Mouse (Mus musculus) C2C12 (cell line): ENCODE measurements around the gene Eif4e3. TPM values are rescaled to one million over a fixed set of nuclear protein-coding genes. Genes with fewer than 3 reads are reported as not detected.
A peak's percentile ranks its signal among the peaks of the same experiment; 100 is the strongest.

Experiments used
- H3K27me3 ChIP-seq: one replicate; pipeline ENCODE4 v1.6.1; 2011; ENCODE audit not compliant: control insufficient read depth, insufficient read depth, insufficient read length
- H3K36me3 ChIP-seq: one replicate; pipeline ENCODE4 v1.6.1; 2011; ENCODE audit not compliant: control insufficient read depth, insufficient read depth
- H3K4me3 ChIP-seq: one replicate; pipeline ENCODE4 v1.5.1; 2011; ENCODE audit warnings: mild to moderate bottlenecking, control low read depth; ENCODE audit not compliant: poor library complexity, insufficient read depth, severe bottlenecking
- H3K79me2 ChIP-seq: one replicate; pipeline ENCODE4 v1.6.1; 2011; ENCODE audit not compliant: control insufficient read depth, insufficient read depth
- H3K79me3 ChIP-seq: one replicate; pipeline ENCODE4 v1.6.1; 2011; ENCODE audit warnings: low read depth, control low read depth
- H3ac ChIP-seq: one replicate; pipeline ENCODE3; 2011; ENCODE audit warnings: low read depth; ENCODE audit not compliant: control insufficient read depth, insufficient read length
- CEBPB ChIP-seq: IDR thresholded peaks from one replicate; pipeline ENCODE4 v1.6.1; 2011; ENCODE audit warnings: low read depth, mild to moderate bottlenecking, control low read depth, moderate library complexity
- CTCF ChIP-seq: IDR thresholded peaks from one replicate; pipeline ENCODE4 v1.5.1; 2011; ENCODE audit not compliant: control insufficient read depth, insufficient read depth, insufficient read length
- FOSL1 ChIP-seq: IDR thresholded peaks from one replicate; pipeline ENCODE4 v1.8.0; 2011; ENCODE audit warnings: mild to moderate bottlenecking, low read length; ENCODE audit not compliant: poor library complexity, insufficient read depth, severe bottlenecking
- MAX ChIP-seq: IDR thresholded peaks from one replicate; pipeline ENCODE4 v1.6.1; 2011; ENCODE audit warnings: mild to moderate bottlenecking, control low read depth
- MYOD1 ChIP-seq: IDR thresholded peaks from one replicate; pipeline ENCODE4 v1.6.1; 2011; ENCODE audit warnings: low read depth; ENCODE audit not compliant: control insufficient read depth, insufficient read length
- MYOG ChIP-seq: IDR thresholded peaks from one replicate; pipeline ENCODE4 v1.6.1; 2011; ENCODE audit not compliant: control insufficient read depth, insufficient read length; ENCODE audit errors: extremely low read depth
- USF1 ChIP-seq: IDR thresholded peaks from one replicate; pipeline ENCODE4 v1.6.1; 2011; ENCODE audit warnings: low read depth, mild to moderate bottlenecking, control low read depth, moderate library complexity
- polyA plus RNA-seq: library from polyadenylated mRNA; unstranded; fragments of >200 nt; fragmentation: generic; extraction: Trizol; gene quantifications from one replicate; pipeline ENCODE4 v1.2.1, GENCODE M21; 2012; ENCODE audit warnings: missing spikeins

The Eif4e3 gene
- polyA plus RNA-seq, 1 experiment, result 5.9 TPM

- Histone ChIP-seq H3ac (no peak overlapping the region), H3K79me3 (no peaks in the 10 kb centered on the region), H3K36me3 (no peaks in the 10 kb centered on the region), H3K79me2 (no peaks in the 10 kb centered on the region), H3K27me3 (no peaks in the 10 kb centered on the region), H3K4me3 (no peak overlapping the region)
- TF ChIP-seq CTCF, result peak; percentile 4
- TF ChIP-seq CEBPB, result no peak
Measured at GRCm38 (mm10) chr6:99600168-99600793, 66.3 kb downstream of the Eif4e3 start.

GRCm38 (mm10) chr6:99599651-99600050 lies 66.9 kb downstream of the Eif4e3 start:
- Histone ChIP-seq H3ac (no peak overlapping the region), H3K79me3 (no peaks in the 10 kb centered on the region), H3K4me3 (no peak overlapping the region), H3K36me3 (no peaks in the 10 kb centered on the region), H3K27me3 (no peaks in the 10 kb centered on the region), H3K79me2 (no peaks in the 10 kb centered on the region)
- TF ChIP-seq CEBPB, result no peak
- TF ChIP-seq FOSL1, result no peak
- TF ChIP-seq MYOD1, result peak; percentile 22
- TF ChIP-seq CTCF, result no peak

GRCm38 (mm10) chr6:99599229-99599628 lies 67.3 kb downstream of the Eif4e3 start:
- H3K79me3 ChIP-seq, result no peaks in the 10 kb centered on the region
- no peaks in the 10 kb centered on the region for H3K27me3 ChIP-seq
- H3ac ChIP-seq, result no peak overlapping the region
- H3K79me2 ChIP-seq, result no peaks in the 10 kb centered on the region
- H3K36me3 ChIP-seq, result no peaks in the 10 kb centered on the region
- H3K4me3 ChIP-seq, result no peak overlapping the region
- TF ChIP-seq CEBPB, result no peak
- TF ChIP-seq CTCF, result no peak
- no peak for TF ChIP-seq MYOD1
- no peak for TF ChIP-seq FOSL1
- TF ChIP-seq MYOG, result no peak
- TF ChIP-seq MAX, result no peak
- no peak for TF ChIP-seq USF1

- no peak overlapping the region for H3K4me3 ChIP-seq
- H3K27me3 ChIP-seq, result no peaks in the 10 kb centered on the region
- H3K79me2 ChIP-seq, result no peaks in the 10 kb centered on the region
- no peaks in the 10 kb centered on the region for H3K36me3 ChIP-seq
- TF ChIP-seq CEBPB (no peak), FOSL1 (no peak), USF1 (no peak), MAX (no peak), CTCF (no peak), MYOG (no peak), MYOD1 (no peak)
- H3ac ChIP-seq, result no peak overlapping the region
- no peaks in the 10 kb centered on the region for H3K79me3 ChIP-seq
Measured at GRCm38 (mm10) chr6:99577040-99577439, 89.5 kb downstream of the Eif4e3 start.

GRCm38 (mm10) chr6:99575633-99576032 lies 90.9 kb downstream of the Eif4e3 start:
- H3K79me2 ChIP-seq, result no peaks in the 10 kb centered on the region
- no peak for TF ChIP-seq FOSL1
- TF ChIP-seq MYOG, result no peak
- TF ChIP-seq MYOD1, result no peak
- no peak for TF ChIP-seq CEBPB
- TF ChIP-seq CTCF, result no peak
- no peak for TF ChIP-seq MAX
- TF ChIP-seq USF1, result no peak
- no peaks in the 10 kb centered on the region for H3K36me3 ChIP-seq
- H3ac ChIP-seq, result no peak overlapping the region
- no peak overlapping the region for H3K4me3 ChIP-seq
- H3K79me3 ChIP-seq, result no peaks in the 10 kb centered on the region
- H3K27me3 ChIP-seq, result no peaks in the 10 kb centered on the region

Other genes with a start within 250 kb of the Eif4e3 start
- 25.9 TPM for gene Foxp1, start 144.1 kb downstream of the Eif4e3 start, polyA plus RNA-seq
- gene Gm20696, start within 50 bp of the Eif4e3 start, polyA plus RNA-seq, result 0.20 TPM
- gene Gpr27, start 25.9 kb upstream of the Eif4e3 start, polyA plus RNA-seq, result not detected
- not detected for gene Prok2, start 59.6 kb upstream of the Eif4e3 start, polyA plus RNA-seq